Mouse (Mus musculus) MEL (cell line): ENCODE measurements at regions not wholly inside any gene's neighbourhood (a gene's known extent, or its start where the extent isn't known, plus 50 kb on each side); places are given as distances from the start of the nearest gene placed in this dataset.

ENCODE experiments used
- CTCF ChIP-seq, 3 experiments: IDR thresholded peaks in 2 of 3; conservative IDR thresholded peaks in 1 of 3; 2 replicates each; pipeline ENCODE4 v1.5.1; 2011 to 2012; ENCODE audit warnings: low read length in 3 of 3, low read depth in 2 of 3, mild to moderate bottlenecking in 2 of 3, improper control_type of control experiment in 1 of 3, inconsistent platforms in 1 of 3, mixed read lengths in 1 of 3, moderate library complexity in 1 of 3; ENCODE audit not compliant: control insufficient read depth in 1 of 3, insufficient read depth in 1 of 3, poor library complexity in 1 of 3, severe bottlenecking in 1 of 3
- EP300 ChIP-seq, 2 experiments: IDR thresholded peaks; 2 replicates each; pipeline ENCODE4 v1.6.1; 2011; ENCODE audit warnings: improper control_type of control experiment in 2 of 2, low read length in 2 of 2, low read depth in 1 of 2, mild to moderate bottlenecking in 1 of 2
- GATA1 ChIP-seq: IDR thresholded peaks from 2 replicates; pipeline ENCODE4 v1.6.1; 2011; ENCODE audit warnings: low read depth, low read length, improper control_type of control experiment
- JUND ChIP-seq: IDR thresholded peaks from 2 replicates; pipeline ENCODE4 v1.6.1; 2011; ENCODE audit warnings: low read depth, mild to moderate bottlenecking, improper control_type of control experiment, low read length
- MYC ChIP-seq: IDR thresholded peaks from 2 replicates; pipeline ENCODE4 v1.6.1; 2011; ENCODE audit warnings: low read depth, mild to moderate bottlenecking, low read length, improper control_type of control experiment, moderate library complexity
- SIN3A ChIP-seq: IDR thresholded peaks from 2 replicates; pipeline ENCODE4 v1.6.1; 2012; ENCODE audit warnings: low read length, improper control_type of control experiment, inconsistent platforms

- no peak for TF ChIP-seq MYC
- no peak for TF ChIP-seq SIN3A
- no peak for TF ChIP-seq GATA1
- no peak for TF ChIP-seq CTCF (IDR thresholded peaks at IDR 0.05 in 2 of 3, conservative IDR thresholded peaks at IDR 0.05 in 1 of 3; ENCODE audit: control insufficient read depth in 1 of 3, insufficient read depth in 1 of 3, low read depth in 2 of 3, low read length in 3 of 3, poor library complexity in 1 of 3, severe bottlenecking in 1 of 3)
- no peak for TF ChIP-seq JUND
- no peak for TF ChIP-seq EP300 (IDR thresholded peaks at IDR 0.05; ENCODE audit: low read depth in 1 of 2, low read length in 2 of 2)
Measured at GRCm38 (mm10) chr17:67565746-67566145, 66.8 kb downstream of the Lrrc30 start.
